Mouse (Mus musculus) layer of hippocampus, adult 9-10 months (tissue): ENCODE data around the gene Aig1.

ENCODE experiments used
- DNase-seq: peaks from one replicate; pipeline ENCODE4 v3.0.0; 2022; ENCODE audit warnings: low spot score

The Aig1 gene

GRCm38 (mm10) chr10:13775411-13775810, 93.4 kb downstream of the Aig1 start:
- DNase-seq: no peak

GRCm38 (mm10) chr10:13774910-13775309, 93.9 kb downstream of the Aig1 start:
- no peak for DNase-seq

GRCm38 (mm10) chr10:13770720-13771119, 98.1 kb downstream of the Aig1 start:
- no peak for DNase-seq

- DNase-seq: no peak
These were observed 99.0 kb downstream of the Aig1 start for GRCm38 (mm10) chr10:13769789-13770188.

GRCm38 (mm10) chr10:13768866-13769265, 99.9 kb downstream of the Aig1 start:
- DNase-seq: no peak

GRCm38 (mm10) chr10:13767076-13767475, 101.7 kb downstream of the Aig1 start:
- DNase-seq: no peak

- DNase-seq: no peak
These were observed 105.6 kb downstream of the Aig1 start for GRCm38 (mm10) chr10:13763151-13763550.

DNA sequence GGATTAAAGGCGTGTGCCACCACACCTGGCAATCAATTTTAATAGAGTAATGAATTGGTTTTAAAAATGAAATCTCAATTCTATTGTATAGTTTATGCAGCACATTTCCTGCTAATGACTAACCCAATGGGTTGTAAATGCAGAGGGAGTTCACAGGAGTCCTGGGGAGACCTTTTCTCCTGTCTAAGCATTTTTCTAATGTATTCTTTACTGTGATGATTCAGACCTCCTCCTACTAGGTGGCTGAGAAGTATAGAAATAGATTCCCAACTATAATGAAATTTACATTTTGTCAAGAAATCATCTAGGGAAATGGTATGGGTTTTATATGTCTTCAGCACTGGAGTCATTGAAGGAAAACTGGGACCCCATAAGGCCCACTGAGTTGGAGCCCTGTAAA, 114.1 kb downstream of the Aig1 start:
- no peak for DNase-seq

- DNase-seq: no peak
These were observed 115.0 kb downstream of the Aig1 start for GRCm38 (mm10) chr10:13753777-13754176.

- DNase-seq: no peak
These were observed 129.2 kb downstream of the Aig1 start for GRCm38 (mm10) chr10:13739494-13740140.

GRCm38 (mm10) chr10:13730039-13730748, 138.6 kb downstream of the Aig1 start:
- no peak for DNase-seq

DNA sequence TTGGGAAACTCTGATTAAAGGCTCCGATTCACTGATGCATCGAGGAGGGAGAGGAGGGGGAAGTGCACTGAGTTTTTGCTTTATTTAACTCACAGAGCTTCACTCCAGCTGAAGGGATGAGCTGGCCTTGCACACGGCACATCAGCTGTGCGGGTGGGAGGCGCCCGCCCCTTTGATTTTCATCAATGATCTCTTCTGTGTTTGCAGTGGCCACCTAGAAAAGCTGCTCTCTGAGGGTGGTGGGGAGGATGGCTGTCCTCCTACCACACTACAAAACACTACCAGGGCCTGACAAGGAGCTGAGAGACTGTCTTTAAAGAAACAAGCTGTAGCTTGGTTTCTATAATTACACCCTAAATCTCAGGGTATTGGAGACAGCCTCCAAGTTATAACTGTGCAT, 141.1 kb downstream of the Aig1 start:
- no peak for DNase-seq

- DNase-seq: no peak
These were observed 142.6 kb downstream of the Aig1 start for GRCm38 (mm10) chr10:13726206-13726605.

GRCm38 (mm10) chr10:13725276-13725675, 143.5 kb downstream of the Aig1 start:
- no peak for DNase-seq

GRCm38 (mm10) chr10:13716132-13716531, 152.6 kb downstream of the Aig1 start:
- DNase-seq: no peak

GRCm38 (mm10) chr10:13715584-13715983, 153.2 kb downstream of the Aig1 start:
- DNase-seq: no peak

DNA sequence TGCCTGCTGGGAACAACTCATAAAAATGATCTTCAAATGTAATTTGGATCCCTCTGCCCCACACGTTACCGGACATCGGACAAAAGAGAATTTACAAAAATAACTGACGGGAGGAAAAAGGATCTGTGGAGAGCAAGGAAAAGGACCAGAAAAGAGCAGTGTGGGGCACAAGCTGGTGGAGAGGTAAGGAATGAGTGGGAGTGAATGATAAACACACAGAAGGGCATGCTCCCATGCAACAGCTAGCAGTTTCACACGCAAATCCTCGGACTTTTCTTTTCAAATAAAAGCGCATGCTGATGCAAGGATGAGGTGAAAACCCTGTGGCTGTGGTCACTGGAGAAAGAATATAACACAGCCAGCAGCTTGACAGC, 153.9 kb downstream of the Aig1 start:
- DNase-seq: no peak

DNA sequence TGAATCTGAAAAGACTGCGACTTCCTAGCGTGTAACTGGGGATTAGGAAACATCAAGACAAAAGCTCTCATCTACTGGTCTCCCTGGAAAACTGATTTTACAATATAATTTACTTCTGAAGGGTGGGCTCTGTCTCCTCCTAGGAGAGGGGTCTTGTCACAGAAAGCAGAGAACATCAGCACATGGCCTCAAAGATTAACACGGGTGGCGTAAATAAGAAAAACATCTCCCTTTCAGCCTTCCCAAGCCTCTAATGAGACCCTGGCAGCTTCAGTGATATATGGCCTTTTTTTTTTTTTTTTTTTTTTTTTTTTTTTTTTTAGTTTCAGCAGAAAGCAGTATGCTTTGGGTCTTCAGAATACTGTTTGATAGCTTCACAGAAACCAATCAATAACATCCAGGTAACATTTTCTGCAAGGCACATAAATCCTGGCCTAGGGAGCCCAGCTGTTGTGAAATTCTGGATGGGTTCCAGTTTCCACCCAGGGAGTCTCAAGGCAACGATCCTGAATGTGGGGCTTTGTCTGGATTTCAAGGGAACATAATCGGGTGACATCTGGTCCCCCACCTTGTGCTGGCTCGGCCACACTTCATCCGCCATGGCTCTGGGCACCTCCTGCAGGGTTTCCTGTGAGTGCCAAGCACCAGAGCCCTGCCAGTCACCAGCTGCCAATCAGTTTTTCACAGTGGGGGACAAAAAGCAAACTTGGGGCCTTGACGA, 154.4 kb downstream of the Aig1 start:
- DNase-seq: no peak

- no peak for DNase-seq
These were observed 155.1 kb downstream of the Aig1 start for GRCm38 (mm10) chr10:13713711-13714110.

DNA sequence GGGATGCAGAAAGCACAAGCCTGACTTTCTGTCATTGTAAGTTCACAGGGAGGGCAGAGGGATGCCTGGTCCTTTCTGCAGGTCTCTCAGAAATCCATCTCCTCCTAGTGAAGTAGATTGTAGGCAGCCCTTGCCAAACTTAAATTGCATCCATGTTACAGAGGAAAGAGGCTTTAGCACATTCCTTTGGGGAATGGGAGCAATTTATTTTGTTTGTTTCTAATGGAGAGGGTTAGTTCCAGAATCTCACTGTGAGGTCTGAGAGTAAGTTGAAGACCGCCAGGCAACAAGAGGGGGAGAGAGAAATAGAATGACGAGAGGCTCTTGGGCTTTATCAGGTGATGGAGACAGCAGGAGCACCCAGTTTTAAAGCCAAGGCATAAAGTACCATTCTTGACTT, 155.7 kb downstream of the Aig1 start:
- DNase-seq: no peak

DNA sequence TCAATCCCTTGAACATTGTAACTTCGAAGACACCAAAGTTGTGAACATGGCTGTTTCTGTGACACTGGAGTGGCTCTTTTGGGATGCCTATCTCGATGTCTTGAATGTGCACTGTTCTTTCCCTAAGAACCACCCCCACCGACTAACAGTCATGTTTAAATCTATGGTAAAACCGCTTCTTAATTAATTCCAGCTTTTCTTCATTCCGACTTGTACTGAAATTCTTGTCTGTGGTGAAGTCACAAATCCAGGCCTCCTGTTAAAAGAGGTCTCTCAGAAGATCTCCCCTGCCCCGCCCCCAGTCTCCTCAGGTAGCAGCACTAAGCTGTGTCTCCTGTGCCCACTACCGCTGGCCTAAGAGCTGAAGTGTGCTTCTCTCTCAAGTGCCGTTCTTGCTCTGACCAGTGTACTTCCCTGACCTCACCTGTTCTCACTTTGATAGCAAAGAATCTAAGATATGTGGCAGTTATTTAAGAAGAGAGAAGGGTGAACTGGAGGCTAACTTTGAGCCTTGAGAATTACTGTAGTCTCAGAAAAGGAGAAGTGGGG, 157.4 kb downstream of the Aig1 start:
- DNase-seq: no peak

GRCm38 (mm10) chr10:13705771-13706170, 163.0 kb downstream of the Aig1 start:
- DNase-seq: no peak

DNA sequence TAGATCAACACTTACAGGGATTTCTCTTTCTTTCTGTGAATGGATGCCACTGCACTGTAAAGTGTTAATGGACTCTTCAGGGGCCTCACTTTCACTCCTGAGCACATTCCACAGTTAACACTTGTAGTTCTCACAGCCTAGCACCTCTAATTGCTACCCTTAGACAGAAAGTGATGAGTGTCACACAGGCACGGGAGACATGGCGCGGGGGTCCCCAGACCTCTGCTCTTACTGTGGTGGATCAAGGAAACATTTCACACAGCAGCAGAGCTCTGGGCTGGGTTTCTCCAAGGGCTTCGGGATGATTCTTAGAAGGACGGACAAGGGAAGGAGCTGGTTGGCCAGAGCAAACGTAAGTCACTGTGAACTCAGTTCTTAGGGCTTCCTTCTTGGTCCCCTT, 166.1 kb downstream of the Aig1 start:
- no peak for DNase-seq
